ENCODE assay signal across 8 mouse cellular contexts in the genomic region with DNA sequence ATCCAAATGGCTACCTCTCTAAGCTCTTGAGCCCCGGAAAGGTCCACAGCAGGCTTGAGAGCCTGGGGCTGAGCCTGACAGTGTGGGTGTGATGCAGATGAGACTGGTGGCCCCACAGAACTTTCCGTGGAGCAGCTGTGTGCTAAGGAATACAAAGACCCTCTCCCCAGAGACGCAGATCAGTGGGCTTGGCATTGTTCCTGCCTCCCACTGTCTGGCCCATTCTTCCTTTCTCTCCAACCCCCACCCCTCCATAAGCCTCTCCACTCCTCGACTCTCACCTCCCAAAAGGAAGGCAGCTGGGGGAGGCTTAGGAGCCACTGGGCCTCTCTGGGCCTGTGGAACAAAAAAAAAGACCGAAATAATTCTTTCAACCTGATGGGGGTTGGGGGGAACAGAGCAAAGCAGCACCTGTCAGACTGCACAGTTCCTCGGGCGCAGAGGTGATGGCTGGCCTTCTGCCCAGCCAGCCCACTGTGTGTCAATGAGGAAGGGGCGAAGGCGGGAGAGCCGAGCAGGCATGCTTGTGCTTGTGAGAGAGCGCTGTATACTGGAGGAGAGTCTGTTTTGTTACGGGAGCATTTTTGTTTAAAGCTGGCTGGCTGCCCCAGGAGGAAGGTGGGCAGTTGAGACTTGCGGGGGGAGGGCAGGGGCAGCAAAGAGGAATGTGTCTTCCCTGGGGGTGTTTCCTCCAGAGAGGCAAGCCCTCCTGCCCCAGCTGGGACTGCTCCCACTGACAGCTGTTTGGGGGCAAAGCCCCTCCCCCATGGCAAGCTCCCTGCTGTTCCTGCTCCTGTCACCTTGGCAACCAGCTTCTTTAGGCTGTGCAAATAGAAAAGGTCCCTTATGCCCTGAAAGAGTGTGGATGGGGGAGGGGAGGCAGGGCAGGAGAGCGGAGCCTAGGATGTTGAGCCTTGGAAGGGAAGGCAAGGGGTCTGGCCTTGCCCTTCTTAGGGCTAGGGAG. TPM values are rescaled to one million over a fixed set of nuclear protein-coding genes. Genes with fewer than 3 reads are reported as not detected.
A peak's percentile ranks its signal among the peaks of the same experiment; 100 is the strongest.
DNase-seq lines count a peak whose midpoint lies in the region; ATAC-seq and TF ChIP-seq lines count a peak whose summit lies in the region.

No protein-coding gene starts in this region.

- TF ChIP-seq CTCF in E14TG2a.4 (conservative IDR thresholded peaks at IDR 0.05; ENCODE audit: low read length): no peak
- no peak for TF ChIP-seq CTCF in left cerebral cortex, adult 2 months (IDR thresholded peaks at IDR 0.05)

- peaks cover 28% of the 10 kb centered on the region for H3K27me3 ChIP-seq in E14TG2a.4 (ENCODE audit: insufficient read depth, low read length)
- H3K27me3 ChIP-seq in forebrain, embryonic 13.5 days: no peaks in the 10 kb centered on the region
- 0 out of 2 replicates have a peak, but pooled peaks cover 4% of the 10 kb centered on the region for H3K27me3 ChIP-seq in midbrain, embryonic 13.5 days

- peak; percentile 74 for DNase-seq in brain, embryonic 18.5 days (ENCODE audit: low read depth, low spot score)
- peak; percentile 47 to 67 for DNase-seq in left cerebral cortex, adult 2 months (ENCODE audit: extremely low spot score in 1 of 2, low spot score in 2 of 2)
- peak; percentile 39 to 70 for DNase-seq in thymus, postnatal 36 days
- DNase-seq in natural killer cell, adult 2 months (ENCODE audit: low spot score in 2 of 2): no peak
- no peak for DNase-seq in gastrocnemius, postnatal 36 days

- H3K4me2 ChIP-seq in forebrain, embryonic 13.5 days: peak overlapping the region; percentile 47
- peak overlapping the region; percentile 45 for H3K4me2 ChIP-seq in midbrain, embryonic 13.5 days (replicated peaks)

- peak overlapping the region; percentile 48 for H3K4me3 ChIP-seq in E14TG2a.4 (replicated peaks; ENCODE audit: low read length)
- no peak overlapping the region for H3K4me3 ChIP-seq in forebrain, embryonic 13.5 days
- H3K4me3 ChIP-seq in left cerebral cortex, adult 2 months: no peak overlapping the region
- no peak overlapping the region for H3K4me3 ChIP-seq in midbrain, embryonic 13.5 days (replicated peaks)

- H3K9me3 ChIP-seq in E14TG2a.4 (ENCODE audit: low read length): peaks cover 7% of the 10 kb centered on the region; the same call in 1 of the 2 replicates
- H3K9me3 ChIP-seq in forebrain, embryonic 13.5 days (replicated peaks): no peaks in the 10 kb centered on the region
- H3K9me3 ChIP-seq in midbrain, embryonic 13.5 days: no peaks in the 10 kb centered on the region

- H3K36me3 ChIP-seq in E14TG2a.4 (ENCODE audit: insufficient read depth, low read length): no peaks in the 10 kb centered on the region
- no peaks in the 10 kb centered on the region for H3K36me3 ChIP-seq in forebrain, embryonic 13.5 days (ENCODE audit: poor library complexity, severe bottlenecking)
- no peaks in the 10 kb centered on the region for H3K36me3 ChIP-seq in midbrain, embryonic 13.5 days

- peak overlapping the region; percentile 97 for H3K27ac ChIP-seq in forebrain, embryonic 13.5 days
- H3K27ac ChIP-seq in left cerebral cortex, adult 2 months: peak overlapping the region; percentile 41
- peak overlapping the region; percentile 99 for H3K27ac ChIP-seq in midbrain, embryonic 13.5 days

- peak overlapping the region; percentile 28 for H3K9ac ChIP-seq in forebrain, embryonic 13.5 days
- peak overlapping the region; percentile 50; the same call in 1 of the 2 replicates for H3K9ac ChIP-seq in midbrain, embryonic 13.5 days (replicated peaks)

- under 1% methylated on average over 14 of the region's 14 CpGs for WGBS in forebrain, embryonic 13.5 days
- WGBS in midbrain, embryonic 13.5 days: under 1% methylated on average over 14 of the region's 14 CpGs

- peaks cover 56% of the 10 kb centered on the region for H3K4me1 ChIP-seq in E14TG2a.4 (replicated peaks; ENCODE audit: low read depth, low read length)
- peaks cover 90% of the 10 kb centered on the region for H3K4me1 ChIP-seq in forebrain, embryonic 13.5 days
- H3K4me1 ChIP-seq in midbrain, embryonic 13.5 days (replicated peaks): peaks cover 93% of the 10 kb centered on the region

- ATAC-seq in forebrain, embryonic 13.5 days: peak; percentile 83
- peak; percentile 86 for ATAC-seq in midbrain, embryonic 13.5 days

- intact Hi-C loops in left cerebral cortex, adult 2 months (cut with DNase I): no loop called here
- intact Hi-C loops in gastrocnemius, postnatal 36 days (cut with DNase I): no loop called here

RNA-seq across cellular contexts. Expression of a gene that starts 39.6 kb away (rescaled TPM):
- 0.67 and 0.88 TPM in 2 replicates for polyA plus RNA-seq in forebrain, embryonic 13.5 days (2015; fragmentation: Nextera tagmentation; extraction: Ambion mirVana)
- total RNA-seq in left cerebral cortex, adult 2 months (2021): under 1 TPM; 0.27 to 0.54 TPM
- polyA plus RNA-seq in midbrain, embryonic 13.5 days (2015; fragmentation: Nextera tagmentation; extraction: Ambion mirVana): 0.23 and 0.58 TPM in 2 replicates
- total RNA-seq in gastrocnemius, postnatal 36 days (2021): under 1 TPM; 0.10 to 0.20 TPM

Comparison
In these comparisons a context has a peak if more than half of its experiments do, and no peak if none do; other contexts are left out.
1. DNase-seq: peak in brain, embryonic 18.5 days (single experiment), left cerebral cortex, adult 2 months (2 of 2) and thymus, postnatal 36 days (2 of 2); none in natural killer cell, adult 2 months (0 of 2) and gastrocnemius, postnatal 36 days (0 of 2).
2. H3K27ac ChIP-seq: peak in every context shown above with its lines; median percentile 99 in midbrain, embryonic 13.5 days; 97 in forebrain, embryonic 13.5 days; 41 in left cerebral cortex, adult 2 months.